Mouse (Mus musculus) G1E (cell line): Measurements from ENCODE around the gene Ftl1.

Experiments
- CTCF ChIP-seq: IDR thresholded peaks from 2 replicates; pipeline ENCODE4 v1.5.1; 2012; ENCODE audit warnings: low read depth, low read length, inconsistent platforms, mixed read lengths
- TAL1 ChIP-seq: conservative IDR thresholded peaks from 2 replicates; pipeline ENCODE4 v1.6.1; 2012; ENCODE audit warnings: low read depth, low read length, inconsistent platforms, mixed read lengths

DNA sequence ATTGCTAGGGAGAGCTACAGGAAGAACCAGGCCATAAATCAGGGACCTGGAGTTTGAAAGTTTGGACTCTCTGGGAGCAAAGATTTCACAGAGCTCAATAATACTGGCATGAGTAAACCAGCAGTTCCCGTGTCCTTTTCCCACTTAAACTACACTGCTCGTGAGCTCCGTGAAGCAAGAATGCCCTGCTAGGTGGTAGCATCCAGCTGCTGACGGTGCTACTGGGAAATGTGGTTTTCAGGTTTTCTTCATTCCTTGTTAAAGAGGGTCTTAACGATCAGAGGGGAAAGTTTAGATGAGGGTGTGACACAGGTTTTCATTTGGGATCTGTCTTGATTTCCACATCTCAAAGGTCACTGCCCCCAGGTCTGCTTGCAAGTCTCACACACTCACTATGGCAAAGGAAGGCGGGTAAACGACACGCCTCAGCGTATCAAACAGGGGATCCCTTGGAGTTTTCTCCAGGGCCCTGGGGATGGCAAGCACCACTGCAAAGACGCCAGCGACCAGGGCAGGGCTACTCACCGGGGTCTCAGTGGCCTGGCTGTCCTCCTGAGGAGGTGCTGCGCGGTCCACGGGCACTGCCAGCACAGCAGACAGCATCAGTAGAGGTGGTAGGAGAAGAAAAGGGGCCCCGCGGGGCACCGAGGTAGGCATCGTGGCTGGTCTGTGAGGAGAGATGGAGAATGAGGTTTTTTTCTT, 49.6 kb upstream of the Ftl1 start:
- TF ChIP-seq CTCF (no peak), TAL1 (no peak)
